Mouse (Mus musculus): ENCODE data around the gene Gm9945.
A peak's percentile ranks its signal among the peaks of the same experiment; 100 is the strongest.

The Gm9945 gene

DNA sequence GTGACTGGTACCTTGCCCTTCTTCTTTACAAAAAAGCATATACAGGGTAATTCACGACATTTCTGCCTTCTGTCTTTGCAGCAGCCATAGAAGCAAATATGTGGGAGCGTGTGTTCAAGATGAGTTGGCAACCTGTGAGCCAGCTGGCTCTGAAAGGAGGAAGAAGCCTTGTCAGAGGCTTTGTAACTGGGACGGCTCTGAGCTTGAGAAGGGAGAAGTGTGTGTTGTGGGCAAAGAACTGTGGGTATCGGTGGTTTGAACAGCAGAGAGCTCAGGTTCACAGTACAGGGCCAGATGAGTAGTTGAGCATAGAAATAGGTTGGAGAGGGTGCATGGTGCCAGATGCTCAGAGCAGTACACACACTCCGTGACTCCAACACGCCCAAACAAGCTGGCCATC, 17.0 kb downstream of the Gm9945 start:
- peak; percentile 32 for DNase-seq

GRCm38 (mm10) chr11:53500569-53500968, 20.6 kb downstream of the Gm9945 start:
- DNase-seq: no peak

GRCm38 (mm10) chr11:53502039-53502765, 22.2 kb downstream of the Gm9945 start:
- DNase-seq: no peak

DNA sequence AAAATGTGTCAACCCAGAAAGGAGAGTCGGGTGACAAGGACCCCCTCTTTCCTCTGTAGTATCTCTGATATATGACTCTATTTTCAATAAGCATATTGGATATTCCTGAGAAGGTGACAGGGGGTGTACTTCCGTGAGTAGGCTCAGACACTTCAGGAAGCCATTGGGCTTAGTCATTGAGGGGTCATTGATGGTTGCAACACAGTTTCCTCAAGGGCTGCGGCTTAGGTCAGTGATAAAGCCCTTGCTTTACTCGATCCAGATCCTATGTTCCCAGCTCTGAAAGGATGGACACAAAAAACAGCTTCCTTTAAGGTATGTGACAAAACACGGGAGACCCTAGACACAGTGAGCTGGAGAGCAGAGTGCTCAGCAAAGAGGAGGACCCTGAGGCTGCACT, 23.8 kb downstream of the Gm9945 start:
- DNase-seq: no peak

GRCm38 (mm10) chr11:53504376-53504775, 24.4 kb downstream of the Gm9945 start:
- DNase-seq: no peak

DNA sequence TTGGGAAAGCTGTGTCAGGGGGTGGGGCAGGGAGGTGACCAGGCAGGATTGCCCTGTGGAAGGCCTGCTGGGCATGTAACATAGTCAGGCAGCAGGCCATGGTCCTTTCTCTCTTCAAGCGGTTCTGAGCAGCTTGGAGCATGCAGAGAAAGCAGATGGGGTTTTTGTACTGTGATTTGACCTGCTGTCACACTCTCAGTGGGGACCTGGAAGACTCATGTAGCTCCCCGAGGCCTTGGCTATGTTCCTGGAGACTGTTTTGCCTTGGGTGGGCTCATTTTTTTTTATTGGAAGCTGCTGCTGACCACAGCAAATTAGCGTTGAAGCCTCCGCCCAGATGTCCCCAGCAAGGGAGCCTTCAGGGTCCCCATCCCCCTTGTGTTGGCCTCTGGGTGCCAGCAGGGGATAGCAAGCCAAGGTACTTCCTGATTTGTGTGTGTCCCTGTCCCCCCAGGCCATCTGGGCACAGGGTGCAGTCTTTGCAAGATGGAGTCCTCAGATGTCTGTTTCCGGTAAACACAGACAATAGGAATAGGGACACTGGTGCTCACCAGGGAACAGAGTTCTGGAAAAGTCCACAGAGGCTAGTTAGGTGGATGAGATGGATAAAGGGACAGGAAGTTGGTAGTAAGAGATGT, 25.2 kb downstream of the Gm9945 start:
- no peak for DNase-seq

DNA sequence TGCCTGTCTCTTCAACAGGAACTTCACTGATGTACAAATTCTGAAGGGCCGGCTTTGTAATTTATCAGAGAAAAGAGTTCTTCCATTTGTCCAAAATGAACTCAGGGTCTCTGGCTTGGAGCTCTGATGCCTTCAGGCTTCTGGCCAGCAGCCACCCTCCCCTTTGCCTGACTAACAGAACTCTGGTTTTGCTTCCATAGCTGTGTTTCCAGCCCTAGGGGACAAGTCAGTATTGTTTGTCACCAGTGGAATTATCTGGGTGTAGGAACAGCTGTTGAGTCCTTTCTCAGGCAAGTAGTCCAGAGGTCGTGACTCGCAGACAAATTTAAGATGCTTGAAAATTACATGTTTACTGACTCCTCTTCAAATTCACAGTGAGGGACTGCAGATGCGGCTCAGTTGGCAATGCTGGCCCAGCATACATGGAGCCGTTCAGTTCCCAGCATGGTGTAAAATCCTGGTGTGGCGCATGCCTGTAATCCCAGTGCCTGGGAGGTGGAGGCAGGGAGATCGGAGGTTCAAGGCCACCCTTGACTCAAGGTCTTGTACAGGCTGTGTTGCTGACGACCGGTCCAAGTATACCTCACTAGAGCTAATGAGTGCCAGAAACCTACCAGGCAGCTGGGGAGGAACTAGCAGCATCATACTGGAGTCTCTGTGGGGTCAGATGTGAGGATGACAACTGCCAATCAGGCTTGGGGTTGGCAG, 27.3 kb downstream of the Gm9945 start:
- no peak for DNase-seq

- no peak for DNase-seq
Observed at GRCm38 (mm10) chr11:53508152-53508551, 28.2 kb downstream of the Gm9945 start.

DNA sequence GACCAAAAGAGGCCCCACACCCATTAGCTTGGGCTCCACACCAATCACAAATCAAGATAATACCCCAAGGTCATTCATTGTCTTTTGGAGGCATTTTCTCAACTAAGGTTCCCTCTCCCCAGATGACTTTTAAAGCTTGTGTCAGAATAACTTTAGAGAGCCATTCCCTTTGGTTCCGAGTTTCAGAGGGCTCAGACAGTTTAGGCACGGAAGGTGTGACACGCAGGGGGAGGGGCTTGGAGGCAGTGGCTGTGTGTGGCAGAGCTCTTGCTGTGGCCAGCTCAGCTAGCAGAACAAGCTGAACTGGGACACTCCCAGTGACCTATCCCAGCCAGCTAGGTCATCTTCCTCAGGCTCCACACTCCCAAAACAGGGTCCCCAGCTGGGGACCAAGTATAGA, 28.6 kb downstream of the Gm9945 start:
- DNase-seq: no peak

GRCm38 (mm10) chr11:53510351-53510750, 30.4 kb downstream of the Gm9945 start:
- no peak for DNase-seq

- DNase-seq: peak; percentile 36
Observed at GRCm38 (mm10) chr11:53516775-53517627, 37.0 kb downstream of the Gm9945 start.

DNA sequence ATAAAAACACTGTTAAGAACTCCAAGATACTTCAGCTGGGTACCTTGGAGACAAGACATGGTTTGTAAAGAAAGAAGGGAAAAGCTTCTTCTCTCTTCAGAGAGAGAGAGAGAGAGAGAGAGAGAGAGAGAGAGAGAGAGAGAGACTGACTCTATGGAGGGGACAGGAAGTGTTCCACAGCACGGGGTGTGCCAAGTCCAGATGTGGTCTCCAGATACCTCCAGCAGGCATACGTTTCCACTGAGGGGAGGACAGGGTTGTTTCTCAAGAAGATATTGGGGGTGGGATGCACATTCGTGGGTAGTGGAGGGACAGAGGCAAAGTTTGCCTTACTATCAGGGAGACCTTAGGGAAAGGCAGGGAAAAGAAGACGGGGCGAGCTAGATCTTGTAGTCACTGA, 38.8 kb downstream of the Gm9945 start:
- peak; percentile 6 for DNase-seq

GRCm38 (mm10) chr11:53519207-53520121, 39.5 kb downstream of the Gm9945 start, which contains the start of gene Sept8:
TSS of gene Sept8 (plus strand) at chr11:53519257.
- peak; percentile 42 for DNase-seq

GRCm38 (mm10) chr11:53520122-53520978, 40.4 kb downstream of the Gm9945 start:
- no peak for DNase-seq

DNA sequence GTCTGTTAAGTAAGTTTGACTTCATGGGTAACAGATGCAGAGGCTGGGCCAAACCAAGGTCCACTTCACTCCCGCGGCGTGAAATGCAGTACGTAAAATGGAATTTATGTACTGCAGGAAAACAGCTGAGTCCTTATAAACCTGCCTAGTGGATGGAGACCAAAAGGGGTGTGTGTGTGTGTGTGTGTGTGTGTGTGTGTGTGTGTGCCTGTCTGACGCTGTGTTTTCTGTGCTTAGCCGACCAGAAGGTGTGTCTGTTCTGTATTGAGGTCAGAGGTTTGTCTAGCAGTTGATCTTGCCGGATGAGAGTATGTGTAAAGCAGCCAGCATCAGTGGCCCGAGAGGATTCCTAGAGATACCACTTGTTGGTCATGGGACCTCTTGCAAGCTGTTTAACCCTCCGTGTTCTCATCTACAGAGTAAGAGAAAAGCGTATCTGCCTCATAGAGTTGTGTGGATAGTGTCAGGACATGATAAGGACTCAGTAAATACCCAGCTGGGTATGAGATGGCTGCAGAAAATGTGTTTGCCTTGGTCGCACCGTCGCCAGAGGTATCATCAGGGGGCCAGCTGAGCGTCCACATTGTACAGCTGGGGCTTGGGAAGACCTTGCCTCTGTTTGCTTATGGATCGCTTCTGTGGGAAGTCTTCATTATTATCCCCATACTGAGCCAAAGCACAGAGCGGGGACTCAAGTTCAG, 41.3 kb downstream of the Gm9945 start:
- DNase-seq: no peak

DNA sequence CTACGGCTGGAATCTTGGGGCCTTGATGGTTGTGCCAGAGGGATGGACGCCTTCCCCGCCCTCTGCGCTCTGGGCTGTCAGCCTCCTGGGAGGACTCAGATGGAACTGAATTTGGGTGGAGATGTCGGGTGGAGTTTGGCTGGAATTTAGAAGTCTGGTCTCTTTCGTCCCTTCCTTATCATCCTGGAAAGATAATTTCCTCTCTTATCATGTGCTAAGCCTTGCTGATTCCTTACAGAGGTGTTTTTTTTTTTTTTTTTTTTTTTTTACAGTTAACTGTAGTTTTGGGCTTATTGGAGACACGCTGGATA, 41.8 kb downstream of the Gm9945 start:
- DNase-seq: no peak

DNA sequence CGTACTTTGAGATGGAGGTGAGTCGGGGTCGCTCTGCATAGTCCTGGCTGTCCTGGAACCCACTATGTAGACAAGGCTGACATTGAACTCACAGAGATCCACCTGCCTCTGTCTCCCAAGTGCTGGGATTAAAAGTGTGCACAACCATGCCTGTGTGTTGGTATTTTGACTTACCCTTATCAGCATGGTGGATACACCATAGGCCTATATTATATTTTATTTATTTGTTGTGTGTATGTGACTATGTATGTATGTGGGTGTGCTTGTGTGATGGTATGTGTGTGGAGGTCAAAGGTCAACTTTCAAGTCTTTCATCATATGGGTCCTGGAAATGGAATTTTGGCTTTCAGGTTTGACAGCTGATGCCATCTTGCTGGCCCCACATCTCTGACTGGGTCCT, 42.4 kb downstream of the Gm9945 start:
- DNase-seq: no peak

GRCm38 (mm10) chr11:53522930-53523329, 43.0 kb downstream of the Gm9945 start:
- DNase-seq: no peak

DNA sequence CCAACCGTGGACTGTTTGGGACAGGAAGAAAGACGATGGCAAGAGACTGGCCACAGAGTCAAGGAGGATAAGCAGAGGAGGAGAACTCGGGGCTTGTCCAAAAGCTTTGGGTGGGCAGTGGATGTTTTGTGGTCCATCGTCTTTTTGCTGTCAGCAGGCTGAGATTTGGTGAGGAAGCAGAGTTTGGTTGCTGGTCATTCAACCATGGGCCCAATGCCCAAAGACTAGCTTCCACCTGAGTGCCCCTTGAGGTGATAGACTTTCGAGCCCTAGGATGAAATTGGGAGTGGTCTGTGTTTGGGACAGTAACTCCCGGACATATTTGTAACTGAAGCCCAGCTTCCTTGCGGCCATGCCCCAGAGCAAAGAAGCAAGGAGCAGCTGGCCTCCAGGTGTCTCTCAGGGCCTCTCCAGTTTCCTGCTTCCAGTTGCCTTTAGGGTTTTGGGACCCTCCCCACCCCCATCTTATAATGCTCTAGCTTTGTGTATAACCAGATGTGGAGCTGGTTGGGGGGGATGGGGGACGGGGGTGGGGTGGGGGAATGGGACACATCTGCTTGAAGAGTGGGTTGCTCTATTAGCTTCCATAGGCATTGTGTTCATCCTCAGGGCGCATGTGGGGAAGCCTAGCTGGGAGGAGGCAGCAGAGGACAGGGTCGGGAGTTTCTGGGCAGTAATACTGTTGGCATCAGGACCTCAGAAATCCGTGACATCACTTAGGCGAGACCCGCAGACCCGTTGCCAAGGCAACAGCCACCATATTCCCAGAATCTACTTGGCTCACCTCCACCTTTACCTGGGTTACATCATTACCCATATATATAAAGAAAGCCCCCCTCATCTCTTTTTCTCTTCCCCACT, 43.8 kb downstream of the Gm9945 start:
- DNase-seq: no peak
